Mouse (Mus musculus) MEL (cell line): ENCODE results near the gene Atpaf2. TPM values are rescaled to one million over a fixed set of nuclear protein-coding genes. Genes with fewer than 3 reads are reported as not detected.
A peak's percentile ranks its signal among the peaks of the same experiment; 100 is the strongest.

ENCODE experiments used
- DNase-seq: peaks from one replicate; pipeline ENCODE4 v3.0.0; 2011; ENCODE audit warnings: low read depth, low spot score
- H3K27ac ChIP-seq: 2 replicates; pipeline ENCODE4 v1.5.1; 2012; ENCODE audit warnings: low read depth, mild to moderate bottlenecking, control low read depth, low read length, moderate library complexity; ENCODE audit not compliant: control insufficient read depth
- H3K27me3 ChIP-seq, 2 experiments: fragments of 150-350 bp in 1 of 2; sonication (generic) in 1 of 2; 2 replicates each; pipeline ENCODE4 v1.6.1; 2012; ENCODE audit warnings: low read length in 2 of 2, mild to moderate bottlenecking in 2 of 2, improper control_type of control experiment in 1 of 2, moderate library complexity in 1 of 2; ENCODE audit not compliant: insufficient read depth in 2 of 2, control insufficient read depth in 1 of 2
- H3K36me3 ChIP-seq, 2 experiments: 2 replicates each; pipeline ENCODE4 v1.6.1; 2012 to 2014; ENCODE audit warnings: low read length in 2 of 2, improper control_type of control experiment in 1 of 2, inconsistent platforms in 1 of 2, mild to moderate bottlenecking in 1 of 2; ENCODE audit not compliant: insufficient read depth in 2 of 2, control insufficient read depth in 1 of 2
- H3K4me1 ChIP-seq, 2 experiments: fragments of 150-350 bp in 1 of 2; sonication (generic) in 1 of 2; 2 replicates each; pipeline ENCODE4 v1.6.1; 2012; ENCODE audit warnings: low read length in 2 of 2, improper control_type of control experiment in 1 of 2, mild to moderate bottlenecking in 1 of 2; ENCODE audit not compliant: insufficient read depth in 2 of 2, control insufficient read depth in 1 of 2
- H3K4me3 ChIP-seq, 2 experiments: fragments of 150-350 bp in 1 of 2; sonication (generic) in 1 of 2; 2 replicates each; pipeline ENCODE4 v1.5.1; 2012; ENCODE audit warnings: low read depth in 2 of 2, low read length in 2 of 2, mild to moderate bottlenecking in 2 of 2, moderate library complexity in 2 of 2, control low read depth in 1 of 2, improper control_type of control experiment in 1 of 2; ENCODE audit not compliant: control insufficient read depth in 1 of 2, insufficient read depth in 1 of 2
- H3K79me2 ChIP-seq: 2 replicates; pipeline ENCODE4 v1.6.1; 2012; ENCODE audit warnings: mild to moderate bottlenecking, low read length, moderate library complexity; ENCODE audit not compliant: control insufficient read depth, poor library complexity, insufficient read depth
- H3K9ac ChIP-seq: 2 replicates; pipeline ENCODE4 v1.6.1; 2012; ENCODE audit warnings: low read depth, mild to moderate bottlenecking, control low read depth, low read length, moderate library complexity; ENCODE audit not compliant: control insufficient read depth, poor library complexity, severe bottlenecking
- H3K9me3 ChIP-seq: fragments of 150-350 bp; sonication (generic); replicated peaks from 2 replicates; pipeline ENCODE4 v1.6.1; 2012; ENCODE audit warnings: mild to moderate bottlenecking, low read length, improper control_type of control experiment, moderate library complexity; ENCODE audit not compliant: insufficient read depth
- BHLHE40 ChIP-seq: IDR thresholded peaks from 2 replicates; pipeline ENCODE4 v1.6.1; 2012; ENCODE audit warnings: low read depth, mild to moderate bottlenecking, inconsistent platforms, low read length, improper control_type of control experiment, borderline replicate concordance
- CHD1 ChIP-seq: IDR thresholded peaks from 2 replicates; pipeline ENCODE4 v1.6.1; 2012; ENCODE audit warnings: low read depth, mild to moderate bottlenecking, inconsistent platforms, low read length, improper control_type of control experiment
- CHD2 ChIP-seq: IDR thresholded peaks from 2 replicates; pipeline ENCODE4 v1.6.1; 2011; ENCODE audit warnings: low read length, improper control_type of control experiment
- E2F4 ChIP-seq: IDR thresholded peaks from 2 replicates; pipeline ENCODE4 v1.6.1; 2011; ENCODE audit warnings: low read depth, low read length, improper control_type of control experiment, borderline replicate concordance
- ELF1 ChIP-seq: IDR thresholded peaks from 2 replicates; pipeline ENCODE4 v1.6.1; 2014; ENCODE audit warnings: low read depth, mild to moderate bottlenecking, inconsistent platforms, low read length, improper control_type of control experiment, moderate library complexity
- EP300 ChIP-seq, 2 experiments: IDR thresholded peaks; 2 replicates each; pipeline ENCODE4 v1.6.1; 2011; ENCODE audit warnings: improper control_type of control experiment in 2 of 2, low read length in 2 of 2, low read depth in 1 of 2, mild to moderate bottlenecking in 1 of 2
- GABPA ChIP-seq: IDR thresholded peaks from 2 replicates; pipeline ENCODE4 v1.6.1; 2012; ENCODE audit warnings: low read depth, mild to moderate bottlenecking, inconsistent platforms, low read length, improper control_type of control experiment, moderate library complexity
- HCFC1 ChIP-seq: IDR thresholded peaks from 2 replicates; pipeline ENCODE4 v1.6.1; 2012; ENCODE audit warnings: low read depth, mild to moderate bottlenecking, inconsistent platforms, low read length, improper control_type of control experiment, moderate library complexity
- JUND ChIP-seq: IDR thresholded peaks from 2 replicates; pipeline ENCODE4 v1.6.1; 2011; ENCODE audit warnings: low read depth, mild to moderate bottlenecking, improper control_type of control experiment, low read length
- MAFK ChIP-seq: IDR thresholded peaks from 2 replicates; pipeline ENCODE4 v1.6.1; 2011; ENCODE audit warnings: low read depth, mild to moderate bottlenecking, low read length, improper control_type of control experiment, borderline replicate concordance
- MEF2A ChIP-seq: IDR thresholded peaks from 2 replicates; pipeline ENCODE4 v1.6.1; 2014; ENCODE audit warnings: low read depth, mild to moderate bottlenecking, inconsistent platforms, low read length, improper control_type of control experiment; ENCODE audit not compliant: poor library complexity, insufficient replicate concordance, severe bottlenecking; ENCODE audit errors: extremely low read depth
- NELFE ChIP-seq: IDR thresholded peaks from 2 replicates; pipeline ENCODE4 v1.6.1; 2011; ENCODE audit warnings: low read depth, low read length, improper control_type of control experiment
- POLR2A ChIP-seq, 2 experiments: IDR thresholded peaks; 2 replicates each; pipeline ENCODE4 v1.6.1; 2011 to 2012; ENCODE audit warnings: low read length in 2 of 2, mild to moderate bottlenecking in 2 of 2, control low read depth in 1 of 2, improper control_type of control experiment in 1 of 2, low read depth in 1 of 2, moderate library complexity in 1 of 2; ENCODE audit not compliant: control insufficient read depth in 1 of 2, insufficient read depth in 1 of 2, poor library complexity in 1 of 2
- RAD21 ChIP-seq: IDR thresholded peaks from 2 replicates; pipeline ENCODE4 v1.6.1; 2011; ENCODE audit warnings: mild to moderate bottlenecking, low read depth, low read length, improper control_type of control experiment
- SIN3A ChIP-seq: IDR thresholded peaks from 2 replicates; pipeline ENCODE4 v1.6.1; 2012; ENCODE audit warnings: low read length, improper control_type of control experiment, inconsistent platforms
- SMC3 ChIP-seq: IDR thresholded peaks from 2 replicates; pipeline ENCODE4 v1.6.1; 2011; ENCODE audit warnings: low read depth, low read length, improper control_type of control experiment
- TAL1 ChIP-seq: IDR thresholded peaks from 2 replicates; pipeline ENCODE4 v1.6.1; 2012; ENCODE audit warnings: mild to moderate bottlenecking, inconsistent platforms, low read length, moderate library complexity, mixed read lengths
- UBTF ChIP-seq: IDR thresholded peaks from 2 replicates; pipeline ENCODE4 v1.6.1; 2012; ENCODE audit warnings: low read depth, mild to moderate bottlenecking, inconsistent platforms, low read length, improper control_type of control experiment, moderate library complexity, borderline replicate concordance; ENCODE audit not compliant: insufficient read depth
- USF1 ChIP-seq: IDR thresholded peaks from 2 replicates; pipeline ENCODE4 v1.6.1; 2014; ENCODE audit warnings: low read depth, mild to moderate bottlenecking, inconsistent platforms, low read length, improper control_type of control experiment, moderate library complexity
- USF2 ChIP-seq, 2 experiments: IDR thresholded peaks; 2 replicates each; pipeline ENCODE4 v1.6.1; 2011 to 2012; ENCODE audit warnings: improper control_type of control experiment in 2 of 2, low read length in 2 of 2, borderline replicate concordance in 1 of 2, inconsistent platforms in 1 of 2, low read depth in 1 of 2, mild to moderate bottlenecking in 1 of 2; ENCODE audit not compliant: insufficient read depth in 1 of 2
- ZKSCAN1 ChIP-seq: IDR thresholded peaks from 2 replicates; pipeline ENCODE4 v1.6.1; 2012; ENCODE audit warnings: low read depth, mild to moderate bottlenecking, inconsistent platforms, low read length, improper control_type of control experiment, moderate library complexity
- ZNF384 ChIP-seq: IDR thresholded peaks from 2 replicates; pipeline ENCODE4 v1.6.1; 2012; ENCODE audit warnings: low read depth, mild to moderate bottlenecking, inconsistent platforms, low read length, improper control_type of control experiment
- polyA plus RNA-seq, 2 experiments: library from polyadenylated mRNA; stranded (reverse) in 1 of 2; unstranded in 1 of 2; fragments of >175 nt in 1 of 2; fragments of >200 nt in 1 of 2; gene quantifications; 2 replicates each; pipeline versions ENCODE4 v1.2.1 to v1.2.4; 2012; ENCODE audit warnings: low replicate concordance in 2 of 2, low read depth in 1 of 2; ENCODE audit not compliant: insufficient read length in 2 of 2, insufficient read depth in 1 of 2, missing spikeins in 1 of 2
- total RNA-seq: library from RNA; depleted of rRNA; stranded (reverse); fragments of 300-350 nt; gene quantifications from 2 replicates; pipeline ENCODE4 v1.2.3, GENCODE M21; 2012

Gene Atpaf2
- total and polyA plus RNA-seq, 3 experiments = 82.6 to 102 TPM; not detected in 1

- Histone ChIP-seq H3K79me2 (no peaks in the 10 kb centered on the region), H3K9me3 (no peaks in the 10 kb centered on the region), H3K36me3 (peaks cover 5 to 34% of the 10 kb centered on the region in 2 experiments), H3K27ac (no peak overlapping the region), H3K4me1 (peaks cover 0 to 7% of the 10 kb centered on the region in 2 experiments; a peak in 2 of 4 replicates), H3K27me3 (no peaks in the 10 kb centered on the region), H3K9ac (no peak overlapping the region), H3K4me3 (no peak overlapping the region)
- DNase-seq = peak; percentile 33
- TF ChIP-seq TAL1 (no peak), UBTF (no peak), USF1 (no peak), CHD2 (no peak), EP300 (IDR thresholded peaks at IDR 0.05; ENCODE audit: low read depth in 1 of 2, low read length in 2 of 2) (no peak), E2F4 (no peak), BHLHE40 (no peak), CHD1 (no peak), ZKSCAN1 (no peak), JUND (no peak), ZNF384 (no peak), ELF1 (no peak), USF2 (IDR thresholded peaks at IDR 0.05; ENCODE audit: borderline replicate concordance in 1 of 2, insufficient read depth in 1 of 2, low read depth in 1 of 2, low read length in 2 of 2) (no peak), RAD21 (no peak), NELFE (no peak), SMC3 (no peak)
These were observed 16.9 kb upstream of the Atpaf2 start for GRCm38 (mm10) chr11:60435133-60435532.

GRCm38 (mm10) chr11:60433501-60433900 is 15.2 kb upstream of the Atpaf2 start:
- peak; percentile 53 for DNase-seq
- Histone ChIP-seq H3K27me3 (no peaks in the 10 kb centered on the region), H3K27ac (no peak overlapping the region), H3K4me3 (no peak overlapping the region), H3K36me3 (peaks cover 5 to 35% of the 10 kb centered on the region in 2 experiments), H3K9ac (no peak overlapping the region), H3K79me2 (no peaks in the 10 kb centered on the region), H3K9me3 (no peaks in the 10 kb centered on the region), H3K4me1 (peaks cover 0 to 7% of the 10 kb centered on the region in 2 experiments; a peak in 2 of 4 replicates)
- TF ChIP-seq POLR2A (IDR thresholded peaks at IDR 0.05; ENCODE audit: control insufficient read depth in 1 of 2, insufficient read depth in 1 of 2, low read depth in 1 of 2, low read length in 2 of 2, poor library complexity in 1 of 2) (no peak), GABPA (peak; percentile 13; the same call in 1 of the 2 replicates), SIN3A (no peak), MEF2A (no peak), HCFC1 (no peak), MAFK (peak; percentile 47; the same call in 1 of the 2 replicates)
